Mouse (Mus musculus) heart, adult 18-20 months (tissue): ENCODE data around the gene Cpsf4l. TPM values are rescaled to one million over a fixed set of nuclear protein-coding genes. Genes with fewer than 3 reads are reported as not detected.

Experiments
- DNase-seq, 2 experiments: peaks; one replicate each; pipeline ENCODE4 v3.0.0; 2021 to 2022; ENCODE audit warnings: mixed read lengths in 1 of 2
- long read RNA-seq, 2 experiments: library from polyadenylated mRNA; stranded (forward); transcript quantifications; one replicate each; pipeline ENCODE4 v2.0.0; 2021
- total RNA-seq, 2 experiments: library from RNA; stranded (reverse); gene quantifications; 2 replicates each; pipeline ENCODE4 v1.2.3; 2021

The Cpsf4l gene
- not detected for total RNA-seq
- long read RNA-seq, experiment 1, result 0 reads
- long read RNA-seq, experiment 2, result 0 reads

GRCm38 (mm10) chr11:113709731-113710256 lies at the start of gene Cpsf4l:
Gene Cpsf4l (minus strand): TSS chr11:113710017.
- no peak for DNase-seq

- no peak for DNase-seq
These were observed 49.0 kb upstream of the Cpsf4l start for GRCm38 (mm10) chr11:113758851-113759250.

- no peak for DNase-seq
These were observed 46.8 kb upstream of the Cpsf4l start for GRCm38 (mm10) chr11:113756578-113756977.

- no peak for DNase-seq
These were observed 46.1 kb upstream of the Cpsf4l start for GRCm38 (mm10) chr11:113755878-113756277.

GRCm38 (mm10) chr11:113754845-113755244 lies 45.0 kb upstream of the Cpsf4l start:
- no peak for DNase-seq

- DNase-seq, result no peak
These were observed 43.0 kb upstream of the Cpsf4l start for GRCm38 (mm10) chr11:113752685-113753430.

- peak in 1 of 2 experiments; percentile 20 for DNase-seq
These were observed 42.4 kb upstream of the Cpsf4l start for GRCm38 (mm10) chr11:113752158-113752661.

- DNase-seq, result peak; percentile 86 to 90
These were observed 41.8 kb upstream of the Cpsf4l start, which contains the start of gene Cdc42ep4 for GRCm38 (mm10) chr11:113751484-113752084. Gene Cdc42ep4 (minus strand): TSS chr11:113751881.

GRCm38 (mm10) chr11:113750571-113751483 lies 41.0 kb upstream of the Cpsf4l start:
- peak; percentile 79 to 86 for DNase-seq

- no peak for DNase-seq
These were observed 40.0 kb upstream of the Cpsf4l start for GRCm38 (mm10) chr11:113749749-113750351.

- DNase-seq, result peak; percentile 67 to 73
These were observed 39.1 kb upstream of the Cpsf4l start for GRCm38 (mm10) chr11:113748797-113749521.

GRCm38 (mm10) chr11:113747725-113748380 lies 38.0 kb upstream of the Cpsf4l start:
- no peak for DNase-seq

GRCm38 (mm10) chr11:113747056-113747455 lies 37.2 kb upstream of the Cpsf4l start:
- DNase-seq, result peak; percentile 56 to 74

GRCm38 (mm10) chr11:113745961-113746360 lies 36.1 kb upstream of the Cpsf4l start:
- no peak for DNase-seq

GRCm38 (mm10) chr11:113742998-113743397 lies 33.2 kb upstream of the Cpsf4l start:
- no peak for DNase-seq

GRCm38 (mm10) chr11:113740100-113740499 lies 30.3 kb upstream of the Cpsf4l start:
- DNase-seq, result peak in 1 of 2 experiments; percentile 11

- peak; percentile 67 to 71 for DNase-seq
These were observed 29.4 kb upstream of the Cpsf4l start for GRCm38 (mm10) chr11:113739213-113739612.

GRCm38 (mm10) chr11:113737912-113738311 lies 28.1 kb upstream of the Cpsf4l start:
- peak in 1 of 2 experiments; percentile 54 for DNase-seq

GRCm38 (mm10) chr11:113737553-113737854 lies 27.7 kb upstream of the Cpsf4l start:
- no peak for DNase-seq

- peak in 1 of 2 experiments; percentile 41 for DNase-seq
These were observed 27.2 kb upstream of the Cpsf4l start for GRCm38 (mm10) chr11:113736848-113737552.
